Mouse (Mus musculus) stomach, embryonic 14.5 days (tissue): ENCODE measurements around the gene Frmd8. TPM values are rescaled to one million over a fixed set of nuclear protein-coding genes. Genes with fewer than 3 reads are reported as not detected.
A peak's percentile ranks its signal among the peaks of the same experiment; 100 is the strongest.

Experiments used
- ATAC-seq: fragments of 200-750 bp; cut with Nextera tagmentation; 2 replicates; pipeline ENCODE4 v1.8.0; 2017; ENCODE audit warnings: low read depth, moderate TSS enrichment; ENCODE audit not compliant: insufficient number of reproducible peaks, insufficient read depth, low FRiP score
- H3K27ac ChIP-seq: fragments of 300-500 bp; sonication (generic); 2 replicates; pipeline ENCODE4 v1.5.1; 2014; ENCODE audit warnings: mild to moderate bottlenecking, low read length, moderate library complexity, mixed read lengths
- H3K27me3 ChIP-seq: fragments of 300-500 bp; sonication (generic); 2 replicates; pipeline ENCODE4 v1.6.1; 2014; ENCODE audit warnings: low read length, control low read depth, mixed read lengths; ENCODE audit not compliant: control insufficient read depth, insufficient read depth
- H3K36me3 ChIP-seq: fragments of 300-500 bp; sonication (generic); 2 replicates; pipeline ENCODE4 v1.6.1; 2014; ENCODE audit warnings: mild to moderate bottlenecking, control low read depth, low read length, moderate library complexity, mixed read lengths; ENCODE audit not compliant: control insufficient read depth, insufficient read depth
- H3K4me1 ChIP-seq: fragments of 300-500 bp; sonication (generic); 2 replicates; pipeline ENCODE4 v1.6.1; 2014; ENCODE audit warnings: low read length, control low read depth, mixed read lengths; ENCODE audit not compliant: control insufficient read depth, insufficient read depth
- H3K4me2 ChIP-seq: fragments of 300-500 bp; sonication (generic); replicated peaks from 2 replicates; pipeline ENCODE4 v1.6.1; 2014; ENCODE audit warnings: low read depth, low read length, control low read depth
- H3K4me3 ChIP-seq: fragments of 300-500 bp; sonication (generic); 2 replicates; pipeline ENCODE4 v1.5.1; 2014; ENCODE audit warnings: low read depth, low read length, control low read depth
- H3K9ac ChIP-seq: fragments of 300-500 bp; sonication (generic); replicated peaks from 2 replicates; pipeline ENCODE4 v1.6.1; 2014; ENCODE audit warnings: low read depth, mild to moderate bottlenecking, control low read depth, low read length, moderate library complexity, mixed read lengths
- H3K9me3 ChIP-seq: fragments of 300-500 bp; sonication (generic); 2 replicates; pipeline ENCODE4 v1.6.1; 2016; ENCODE audit warnings: low read depth, low read length, control low read depth; ENCODE audit not compliant: control insufficient read depth
- WGBS: fragments of 180-500 bp; shearing (Covaris S2); extraction: QIAGEN DNeasy Blood & Tissue Kit; methylation state at CpG from one replicate; pipeline ENCODE4 v1.1.7; 2014; 5-methylcytosine and 5-hydroxymethylcytosine counted together
- polyA plus RNA-seq: library from polyadenylated mRNA; unstranded; fragments of >200 nt; fragmentation: Nextera tagmentation; extraction: Ambion mirVana; gene quantifications from 2 replicates; pipeline ENCODE4 v1.2.1, GENCODE M21; 2014

Frmd8 gene
- 18.3 and 18.6 TPM in 2 replicates for polyA plus RNA-seq

DNA sequence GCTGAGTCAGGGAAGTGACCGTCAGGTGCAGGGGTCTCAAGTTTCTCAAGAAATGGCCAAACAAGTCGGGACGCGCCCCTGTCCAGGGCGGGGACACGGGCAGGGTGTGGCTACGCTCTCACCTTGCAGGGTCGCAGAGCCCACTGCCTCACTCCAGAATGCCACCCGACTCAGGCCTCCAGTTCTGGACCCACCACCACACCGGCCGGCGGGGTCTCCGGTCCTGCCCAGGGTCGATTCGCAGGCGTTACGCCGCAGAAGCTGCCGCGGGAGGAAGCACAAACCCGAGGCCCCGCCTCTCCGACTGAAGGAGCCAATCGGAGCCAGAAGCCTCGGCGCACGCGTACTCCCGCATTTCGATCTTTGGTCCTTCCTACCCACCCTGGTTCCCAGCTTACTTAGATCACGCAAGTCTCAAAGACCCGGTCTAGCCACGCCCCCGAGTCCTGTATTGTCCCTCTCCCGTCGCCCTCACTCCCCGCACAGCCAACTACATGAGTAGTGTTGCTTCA lies at the start of gene Frmd8:
Gene Frmd8 (minus strand): TSS at position 306 of the 512 bp plus-strand sequence.
- Histone ChIP-seq H3K27ac (peak within 1 kb of the TSS; percentile 48; the same call in 1 of the 2 replicates), H3K4me3 (peak within 1 kb of the TSS; percentile 78), H3K27me3 (no peaks in the 10 kb centered on the region), H3K9me3 (no peaks in the 10 kb centered on the region), H3K4me2 (peak within 1 kb of the TSS; percentile 96), H3K4me1 (peaks cover 25% of the 10 kb centered on the region), H3K36me3 (peaks cover 4% of the 10 kb centered on the region; the same call in 1 of the 2 replicates), H3K9ac (peak within 1 kb of the TSS; percentile 64)
- whole genome bisulfite sequencing: under 1% methylated on average over 37 of the region's 37 CpGs
- peak; percentile 83 for ATAC-seq

DNA sequence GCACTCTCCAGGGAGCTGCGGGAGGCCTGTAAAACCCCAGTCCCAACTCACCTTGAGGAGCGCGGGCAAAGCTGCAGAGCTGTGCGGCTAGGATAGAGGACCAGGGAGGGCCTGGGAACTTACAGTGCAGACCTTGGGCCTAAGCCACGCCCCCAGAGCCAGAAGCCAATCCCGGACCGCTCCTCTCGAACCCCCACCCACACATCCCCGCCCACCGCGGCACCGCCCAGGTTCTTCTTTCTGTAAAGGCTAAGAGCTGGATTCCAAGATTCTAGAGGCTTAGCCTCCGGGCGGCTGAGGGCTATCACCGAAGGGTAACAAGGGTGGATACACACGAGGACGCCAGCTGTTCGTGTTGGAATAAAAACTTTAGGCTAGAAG lies 49.6 kb upstream of the Frmd8 start, which contains the start of gene Cdc42ep2:
Gene Cdc42ep2 (minus strand): TSS at position 104 of the 381 bp plus-strand sequence.
- H3K4me2 ChIP-seq: peak within 1 kb of the TSS; percentile 97
- 1% methylated on average over 18 of the region's 18 CpGs for WGBS
- no peaks in the 10 kb centered on the region for H3K27me3 ChIP-seq
- H3K9ac ChIP-seq: peak within 1 kb of the TSS; percentile 25; the same call in 1 of the 2 replicates
- H3K36me3 ChIP-seq: no peaks in the 10 kb centered on the region
- H3K4me1 ChIP-seq: peaks cover 25% of the 10 kb centered on the region
- peak; percentile 95 for ATAC-seq
- no peaks in the 10 kb centered on the region for H3K9me3 ChIP-seq
- H3K4me3 ChIP-seq: peak within 1 kb of the TSS; percentile 45
- H3K27ac ChIP-seq: peak within 1 kb of the TSS; percentile 62

DNA sequence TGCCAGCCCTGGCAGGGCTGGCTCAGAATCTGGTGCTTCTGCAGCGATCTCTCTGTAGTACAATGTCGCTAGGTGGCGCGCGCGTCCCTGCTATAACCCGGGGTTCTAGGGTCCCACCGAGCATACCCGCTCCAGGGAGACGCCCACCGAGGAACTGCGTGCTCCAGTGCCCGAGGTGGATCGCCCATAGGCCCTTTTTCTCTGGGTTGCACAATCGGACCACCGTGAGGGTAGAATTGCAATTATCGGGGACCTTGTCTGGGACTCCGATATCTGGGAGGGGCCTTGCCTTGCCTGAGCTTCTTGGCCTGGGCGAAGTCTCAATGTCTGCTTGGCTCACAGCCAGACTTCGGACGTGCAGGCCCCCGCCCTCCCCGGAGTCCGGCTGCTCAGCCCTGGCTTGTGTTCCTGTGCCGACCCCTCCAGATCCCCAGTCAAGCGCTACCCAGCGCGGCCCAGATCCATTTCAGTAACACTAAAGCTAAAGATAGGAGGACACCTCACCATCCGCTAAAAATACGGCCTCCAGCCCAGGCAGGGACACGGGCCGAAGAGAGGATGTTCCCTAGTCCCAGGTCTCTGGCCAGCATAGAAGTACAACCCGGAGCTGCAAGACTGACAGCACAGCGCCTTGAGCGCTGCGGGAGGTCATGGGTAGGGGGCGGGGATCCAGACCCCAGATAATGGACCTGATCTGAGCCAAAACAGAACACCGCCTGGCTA lies 49.1 kb upstream of the Frmd8 start:
- under 1% methylated on average over 38 of the region's 38 CpGs for WGBS
- Histone ChIP-seq H3K4me2 (peak overlapping the region; percentile 97), H3K4me1 (peaks cover 20% of the 10 kb centered on the region), H3K9ac (peak overlapping the region; percentile 25; the same call in 1 of the 2 replicates), H3K4me3 (peak overlapping the region; percentile 45), H3K27me3 (no peaks in the 10 kb centered on the region), H3K27ac (peak overlapping the region; percentile 62), H3K9me3 (no peaks in the 10 kb centered on the region), H3K36me3 (no peaks in the 10 kb centered on the region)
- peak; percentile 72 for ATAC-seq

DNA sequence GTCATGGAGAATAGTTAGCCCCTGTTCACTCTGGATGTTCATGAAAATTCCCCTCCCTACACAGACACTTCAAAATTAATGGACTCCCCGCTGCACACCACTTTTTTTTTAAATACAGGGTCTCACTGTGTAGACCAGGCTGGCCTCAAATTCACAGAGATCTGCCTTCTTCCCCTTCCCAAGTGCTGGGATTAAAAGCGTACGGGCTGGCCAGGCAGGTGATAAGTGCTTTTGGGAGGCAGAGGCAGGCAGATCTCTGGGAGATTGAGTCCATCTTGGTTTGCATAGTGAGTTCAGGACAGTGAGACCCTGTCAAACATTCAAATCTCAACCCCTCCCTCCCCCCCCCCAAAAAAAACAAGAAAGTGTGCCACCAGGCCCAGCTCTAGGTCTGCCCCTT lies 47.9 kb upstream of the Frmd8 start:
- Histone ChIP-seq H3K9ac (no peak overlapping the region), H3K27me3 (no peaks in the 10 kb centered on the region), H3K4me2 (no peak overlapping the region), H3K4me1 (peaks cover 13% of the 10 kb centered on the region), H3K27ac (no peak overlapping the region), H3K9me3 (no peaks in the 10 kb centered on the region), H3K36me3 (no peaks in the 10 kb centered on the region), H3K4me3 (no peak overlapping the region)
- no peak for ATAC-seq
- WGBS: 98% methylated on average over 3 of the region's 3 CpGs

DNA sequence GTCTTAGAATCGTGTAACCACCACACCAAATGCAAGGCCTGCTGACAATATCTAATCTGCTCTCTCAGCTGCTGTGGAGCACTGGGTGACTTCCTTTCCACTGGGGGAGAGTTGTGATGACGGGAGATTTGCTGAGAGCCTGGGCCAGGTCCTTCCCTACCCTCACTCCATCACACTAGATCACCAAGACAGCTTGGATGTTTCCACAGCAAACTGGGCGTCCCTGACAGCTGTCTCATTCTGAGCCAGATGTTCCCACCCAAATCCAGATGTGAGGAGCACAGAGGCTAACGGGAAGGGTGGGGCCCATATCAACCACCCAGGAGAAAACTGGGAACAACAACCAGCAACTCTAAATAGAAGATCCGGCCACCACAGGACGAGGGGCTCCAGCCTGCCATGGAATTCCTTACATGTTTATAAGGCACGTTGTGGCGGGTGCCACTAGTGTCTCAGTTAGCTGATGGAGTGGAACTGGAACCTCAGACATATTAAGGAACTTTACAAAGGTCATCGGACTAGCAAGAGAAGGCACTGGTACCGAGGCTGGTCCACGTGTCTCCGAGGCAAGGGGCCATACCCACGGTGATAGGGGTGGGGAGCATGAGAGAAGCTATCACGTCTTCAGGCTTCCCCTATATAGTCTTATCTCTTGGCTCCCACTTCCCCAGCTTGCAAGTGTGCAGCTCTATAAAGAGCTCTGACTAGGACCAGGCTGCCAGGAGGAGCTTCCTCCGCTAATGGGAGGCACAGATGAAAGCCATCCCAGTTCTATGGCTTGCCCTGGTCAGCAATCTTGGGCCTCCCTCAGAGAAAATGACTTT lies 47.3 kb upstream of the Frmd8 start:
- H3K9me3 ChIP-seq: no peaks in the 10 kb centered on the region
- no peaks in the 10 kb centered on the region for H3K27me3 ChIP-seq
- H3K27ac ChIP-seq: no peak overlapping the region; the same call in 1 of the 2 replicates
- H3K4me1 ChIP-seq: peaks cover 13% of the 10 kb centered on the region
- peak overlapping the region; percentile 17; the same call in 1 of the 2 replicates for H3K4me2 ChIP-seq
- H3K9ac ChIP-seq: no peak overlapping the region
- no peak overlapping the region for H3K4me3 ChIP-seq
- H3K36me3 ChIP-seq: peaks cover 6% of the 10 kb centered on the region
- ATAC-seq: no peak
- WGBS: 70% methylated on average over 15 of the region's 15 CpGs

DNA sequence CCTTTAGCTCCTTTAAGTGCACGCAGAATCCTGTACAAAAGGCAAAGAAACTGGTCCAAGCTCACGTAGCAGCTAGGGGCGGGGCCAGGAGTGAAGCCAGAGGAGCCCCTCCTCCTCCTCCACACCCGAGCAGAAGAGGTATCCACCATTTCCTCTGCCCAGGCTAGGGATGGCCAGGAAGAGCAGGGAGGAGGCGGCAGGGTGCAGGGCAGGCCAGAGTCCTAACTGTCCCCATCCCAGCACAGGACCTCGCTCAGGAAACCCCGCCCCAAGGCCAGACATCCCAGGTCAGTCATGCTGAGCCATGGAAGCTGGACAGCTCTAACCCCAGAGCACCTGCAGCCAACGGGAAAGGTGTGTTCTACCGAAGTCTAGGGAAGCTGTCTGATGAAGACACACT lies 46.6 kb upstream of the Frmd8 start:
- H3K4me3 ChIP-seq: no peak overlapping the region
- peak overlapping the region; percentile 17; the same call in 1 of the 2 replicates for H3K4me2 ChIP-seq
- no peak for ATAC-seq
- no peak overlapping the region; the same call in 1 of the 2 replicates for H3K27ac ChIP-seq
- H3K36me3 ChIP-seq: peaks cover 11% of the 10 kb centered on the region
- WGBS: 15% methylated on average over 9 of the region's 9 CpGs
- peaks cover 13% of the 10 kb centered on the region for H3K4me1 ChIP-seq
- H3K27me3 ChIP-seq: no peaks in the 10 kb centered on the region
- no peaks in the 10 kb centered on the region for H3K9me3 ChIP-seq
- no peak overlapping the region for H3K9ac ChIP-seq

DNA sequence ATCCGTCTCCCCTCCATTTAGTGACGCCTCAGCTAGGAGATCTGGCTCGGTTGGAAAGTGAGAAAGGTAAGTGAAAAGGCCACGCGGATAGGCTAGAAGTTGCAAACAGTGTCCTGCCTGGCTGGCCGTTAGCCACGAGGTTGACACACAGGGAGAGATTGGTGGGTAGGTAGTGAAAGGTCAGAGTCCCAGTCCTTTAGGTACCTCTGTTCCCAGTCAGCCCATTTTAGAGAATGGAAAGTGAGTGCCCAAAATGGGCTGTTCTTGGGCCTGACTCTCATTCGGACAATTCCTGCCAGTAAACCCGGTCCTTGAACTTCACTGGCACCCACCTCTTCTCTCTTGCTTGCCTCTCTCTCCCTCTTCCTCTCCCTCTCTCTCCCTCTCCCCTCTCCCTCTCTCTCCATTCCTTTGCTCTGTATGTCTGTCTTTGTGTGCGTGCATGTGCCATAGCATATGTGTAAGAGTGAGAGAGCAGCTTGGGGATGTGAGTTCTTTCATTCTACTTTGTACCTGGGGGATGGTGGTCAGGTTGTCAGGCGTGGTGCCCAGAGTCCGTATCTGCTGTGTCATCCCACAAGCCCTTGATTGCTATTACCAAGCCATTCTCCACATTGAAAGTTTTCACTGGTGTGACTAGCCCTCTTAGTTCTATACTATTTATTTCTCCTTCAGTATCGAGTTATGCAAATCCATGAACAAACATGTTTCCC lies 38.1 kb upstream of the Frmd8 start, which contains the start of gene Dpf2:
Gene Dpf2 (minus strand): TSS at position 4 of the 713 bp plus-strand sequence.
- H3K27me3 ChIP-seq: no peaks in the 10 kb centered on the region
- peak within 1 kb of the TSS; percentile 98 for H3K9ac ChIP-seq
- peaks cover 11% of the 10 kb centered on the region for H3K36me3 ChIP-seq
- H3K9me3 ChIP-seq: no peaks in the 10 kb centered on the region
- H3K4me2 ChIP-seq: peak within 1 kb of the TSS; percentile 80
- ATAC-seq: peak; percentile 54; the same call in 1 of the 2 replicates
- H3K4me3 ChIP-seq: peak within 1 kb of the TSS; percentile 97
- peaks cover 22% of the 10 kb centered on the region for H3K4me1 ChIP-seq
- 20% methylated on average over 13 of the region's 13 CpGs for WGBS
- H3K27ac ChIP-seq: peak within 1 kb of the TSS; percentile 78
